Mouse (Mus musculus): Measurements from ENCODE around the gene Gap43. TPM values are rescaled to one million over a fixed set of nuclear protein-coding genes. Genes with fewer than 3 reads are reported as not detected.
"Not testable (repeated sequence)": the region's sequence is repeated elsewhere in the genome, so short reads cannot be mapped to it uniquely, and the experiment has no call there.

The Gap43 gene
- polyA plus RNA-seq (2015; fragmentation: Nextera tagmentation; extraction: Ambion mirVana): 41.8 and 43.7 TPM in 2 replicates

- Histone ChIP-seq H3K9ac (peak within 1 kb of the TSS; percentile 53), H3K4me1 (peaks cover 33% of the 10 kb centered on the region), H3K9me3 (no peaks in the 10 kb centered on the region), H3K27me3 (0 out of 2 replicates have a peak, but pooled peaks cover 5% of the 10 kb centered on the region), H3K36me3 (no peaks in the 10 kb centered on the region), H3K4me2 (replicated peaks) (peak within 1 kb of the TSS; percentile 80), H3K4me3 (peak within 1 kb of the TSS; percentile 46), H3K27ac (no peak within 1 kb of the TSS)
- peak; percentile 83 for ATAC-seq (ENCODE audit: low FRiP score, low read depth)
- 1% methylated on average over 18 of the region's 18 CpGs for WGBS
Measured at GRCm38 (mm10) chr16:42340021-42340768, at the start of gene Gap43. Gene Gap43, minus strand, starts transcription at chr16:42340651.

- no peaks in the 10 kb centered on the region for H3K36me3 ChIP-seq
- no peak overlapping the region for H3K27ac ChIP-seq
- H3K9me3 ChIP-seq: no peaks in the 10 kb centered on the region
- no peaks in the 10 kb centered on the region for H3K27me3 ChIP-seq
- H3K4me1 ChIP-seq: peaks cover 3% of the 10 kb centered on the region; the same call in 1 of the 2 replicates
- 51% methylated on average over 4 of the region's 4 CpGs for WGBS
- H3K4me2 ChIP-seq (replicated peaks): no peak overlapping the region
- no peak for ATAC-seq (ENCODE audit: low FRiP score, low read depth)
- no peak overlapping the region for H3K4me3 ChIP-seq
- no peak overlapping the region for H3K9ac ChIP-seq
Measured at GRCm38 (mm10) chr16:42381328-42381838, 40.9 kb upstream of the Gap43 start.

- 50% methylated on average over 3 of the region's 3 CpGs for whole genome bisulfite sequencing
- Histone ChIP-seq H3K4me3 (no peak overlapping the region), H3K4me2 (replicated peaks) (no peak overlapping the region), H3K9ac (no peak overlapping the region), H3K27ac (no peak overlapping the region), H3K4me1 (peaks cover 3% of the 10 kb centered on the region; the same call in 1 of the 2 replicates), H3K9me3 (no peaks in the 10 kb centered on the region), H3K36me3 (no peaks in the 10 kb centered on the region), H3K27me3 (no peaks in the 10 kb centered on the region)
- ATAC-seq (ENCODE audit: low FRiP score, low read depth): peak; percentile 36; the same call in 1 of the 2 replicates
Measured at GRCm38 (mm10) chr16:42380641-42381040, 40.2 kb upstream of the Gap43 start.

GRCm38 (mm10) chr16:42370148-42370547, 29.7 kb upstream of the Gap43 start:
- H3K4me3 ChIP-seq: no peak overlapping the region
- H3K4me1 ChIP-seq: no peaks in the 10 kb centered on the region
- no peak overlapping the region for H3K27ac ChIP-seq
- H3K9ac ChIP-seq: no peak overlapping the region
- H3K9me3 ChIP-seq: no peaks in the 10 kb centered on the region; the same call in 1 of the 2 replicates
- H3K27me3 ChIP-seq: no peaks in the 10 kb centered on the region
- WGBS: 83% methylated on average over 6 of the region's 6 CpGs
- H3K36me3 ChIP-seq: no peaks in the 10 kb centered on the region
- H3K4me2 ChIP-seq (replicated peaks): no peak overlapping the region
- no peak for ATAC-seq (ENCODE audit: low FRiP score, low read depth)

GRCm38 (mm10) chr16:42369346-42369745, 28.9 kb upstream of the Gap43 start:
- Histone ChIP-seq H3K27me3 (no peaks in the 10 kb centered on the region), H3K4me1 (no peaks in the 10 kb centered on the region), H3K4me3 (no peak overlapping the region), H3K4me2 (replicated peaks) (no peak overlapping the region), H3K9me3 (no peaks in the 10 kb centered on the region; the same call in 1 of the 2 replicates), H3K9ac (no peak overlapping the region), H3K36me3 (no peaks in the 10 kb centered on the region), H3K27ac (no peak overlapping the region)
- ATAC-seq (ENCODE audit: low FRiP score, low read depth): no peak
- 80% methylated on average over 6 of the region's 6 CpGs for WGBS

GRCm38 (mm10) chr16:42360061-42360460, 19.6 kb upstream of the Gap43 start:
- Histone ChIP-seq H3K9me3 (no peaks in the 10 kb centered on the region), H3K27ac (no peak overlapping the region), H3K4me3 (no peak overlapping the region), H3K36me3 (no peaks in the 10 kb centered on the region), H3K9ac (no peak overlapping the region), H3K4me2 (replicated peaks) (no peak overlapping the region), H3K4me1 (no peaks in the 10 kb centered on the region), H3K27me3 (no peaks in the 10 kb centered on the region)
- no peak for ATAC-seq (ENCODE audit: low FRiP score, low read depth)
- 82% methylated on average over 4 of the region's 4 CpGs for WGBS

GRCm38 (mm10) chr16:42358058-42358457, 17.6 kb upstream of the Gap43 start:
- no peak overlapping the region for H3K9ac ChIP-seq
- no peak overlapping the region for H3K27ac ChIP-seq
- H3K27me3 ChIP-seq: no peaks in the 10 kb centered on the region
- H3K36me3 ChIP-seq: no peaks in the 10 kb centered on the region
- no peak overlapping the region for H3K4me3 ChIP-seq
- 90% methylated on average over 4 of the region's 4 CpGs for WGBS
- ATAC-seq (ENCODE audit: low FRiP score, low read depth): no peak
- no peak overlapping the region for H3K4me2 ChIP-seq (replicated peaks)
- H3K9me3 ChIP-seq: no peaks in the 10 kb centered on the region
- H3K4me1 ChIP-seq: no peaks in the 10 kb centered on the region

- no peaks in the 10 kb centered on the region for H3K27me3 ChIP-seq
- H3K36me3 ChIP-seq: no peaks in the 10 kb centered on the region
- WGBS: 76% methylated on average over 2 of the region's 2 CpGs
- H3K9me3 ChIP-seq: no peaks in the 10 kb centered on the region
- no peak overlapping the region for H3K9ac ChIP-seq
- no peak overlapping the region for H3K4me2 ChIP-seq (replicated peaks)
- no peaks in the 10 kb centered on the region for H3K4me1 ChIP-seq
- no peak for ATAC-seq (ENCODE audit: low FRiP score, low read depth)
- no peak overlapping the region for H3K27ac ChIP-seq
- H3K4me3 ChIP-seq: no peak overlapping the region
Measured at GRCm38 (mm10) chr16:42350076-42350475, 9.6 kb upstream of the Gap43 start.

- WGBS: 7% methylated on average over 2 of the region's 3 CpGs
- not testable (repeated sequence) for H3K36me3 ChIP-seq, H3K27ac ChIP-seq, H3K9ac ChIP-seq, H3K9me3 ChIP-seq, H3K27me3 ChIP-seq
- Histone ChIP-seq H3K4me2 (replicated peaks) (peak overlapping the region; percentile 80), H3K4me1 (peaks cover 33% of the 10 kb centered on the region), H3K4me3 (peak overlapping the region; percentile 46; the same call in 1 of the 2 replicates)
- peak; percentile 41; the same call in 1 of the 2 replicates for ATAC-seq (ENCODE audit: low FRiP score, low read depth)
Measured at GRCm38 (mm10) chr16:42340865-42341264, 414 bp upstream of the Gap43 start.

GRCm38 (mm10) chr16:42339512-42339911, 939 bp downstream of the Gap43 start:
- H3K4me3 ChIP-seq: peak overlapping the region; percentile 46
- H3K9me3 ChIP-seq: no peaks in the 10 kb centered on the region
- 0 out of 2 replicates have a peak, but pooled peaks cover 5% of the 10 kb centered on the region for H3K27me3 ChIP-seq
- WGBS: under 1% methylated on average over 10 of the region's 10 CpGs
- H3K27ac ChIP-seq: no peak overlapping the region
- ATAC-seq (ENCODE audit: low FRiP score, low read depth): no peak
- peak overlapping the region; percentile 80 for H3K4me2 ChIP-seq (replicated peaks)
- H3K4me1 ChIP-seq: peaks cover 33% of the 10 kb centered on the region
- H3K36me3 ChIP-seq: no peaks in the 10 kb centered on the region
- peak overlapping the region; percentile 53 for H3K9ac ChIP-seq

- no peak for ATAC-seq (ENCODE audit: low FRiP score, low read depth)
- H3K4me2 ChIP-seq (replicated peaks): peak overlapping the region; percentile 80
- H3K4me3 ChIP-seq: peak overlapping the region; percentile 46
- peaks cover 33% of the 10 kb centered on the region for H3K4me1 ChIP-seq
- no peaks in the 10 kb centered on the region for H3K36me3 ChIP-seq
- no peak overlapping the region for H3K27ac ChIP-seq
- 5% methylated on average over 4 of the region's 4 CpGs for WGBS
- H3K27me3 ChIP-seq: 0 out of 2 replicates have a peak, but pooled peaks cover 5% of the 10 kb centered on the region
- 0 out of 2 replicates have a peak overlapping the region, but pooled peaks have one; percentile 53 for H3K9ac ChIP-seq
- no peaks in the 10 kb centered on the region for H3K9me3 ChIP-seq
Measured at GRCm38 (mm10) chr16:42338987-42339386, 1.5 kb downstream of the Gap43 start.

- Histone ChIP-seq H3K9me3 (no peaks in the 10 kb centered on the region), H3K4me3 (no peak overlapping the region), H3K4me1 (peaks cover 33% of the 10 kb centered on the region), H3K9ac (no peak overlapping the region), H3K27ac (no peak overlapping the region), H3K36me3 (no peaks in the 10 kb centered on the region), H3K4me2 (replicated peaks) (peak overlapping the region; percentile 80), H3K27me3 (0 out of 2 replicates have a peak, but pooled peaks cover 5% of the 10 kb centered on the region)
- ATAC-seq (ENCODE audit: low FRiP score, low read depth): no peak
- WGBS: 15% methylated on average over 4 of the region's 4 CpGs
Measured at GRCm38 (mm10) chr16:42338342-42338741, 2.1 kb downstream of the Gap43 start.

All from limb, embryonic 13.5 days (tissue).